Mouse (Mus musculus) heart, embryonic 11.5 days (tissue): ENCODE data around the gene Rbbp8nl. TPM values are rescaled to one million over a fixed set of nuclear protein-coding genes. Genes with fewer than 3 reads are reported as not detected.

Source experiments
- ATAC-seq: fragments of 200-750 bp; cut with Nextera tagmentation; replicated peaks from 2 replicates; pipeline ENCODE4 v1.8.0; 2017; ENCODE audit warnings: moderate library complexity; ENCODE audit not compliant: insufficient number of reproducible peaks, low FRiP score, low TSS enrichment
- H3K27ac ChIP-seq: fragments of 300-500 bp; sonication (generic); 2 replicates; pipeline ENCODE4 v1.5.1; 2014; ENCODE audit warnings: mild to moderate bottlenecking, low read depth, low read length
- H3K27me3 ChIP-seq: fragments of 300-500 bp; sonication (generic); 2 replicates; pipeline ENCODE4 v1.6.1; 2014; ENCODE audit warnings: mild to moderate bottlenecking, low read length, mixed read lengths; ENCODE audit not compliant: control insufficient read depth, insufficient read depth
- H3K36me3 ChIP-seq: fragments of 300-500 bp; sonication (generic); 2 replicates; pipeline ENCODE4 v1.6.1; 2014; ENCODE audit warnings: mild to moderate bottlenecking, low read length, moderate library complexity, mixed read lengths; ENCODE audit not compliant: control insufficient read depth, insufficient read depth
- H3K4me1 ChIP-seq: fragments of 300-500 bp; sonication (generic); 2 replicates; pipeline ENCODE4 v1.6.1; 2014; ENCODE audit warnings: low read length; ENCODE audit not compliant: control insufficient read depth, insufficient read depth
- H3K4me2 ChIP-seq: fragments of 300-500 bp; sonication (generic); 2 replicates; pipeline ENCODE4 v1.6.1; 2014; ENCODE audit warnings: mild to moderate bottlenecking, moderate library complexity
- H3K4me3 ChIP-seq: fragments of 300-500 bp; sonication (generic); 2 replicates; pipeline ENCODE4 v1.5.1; 2014; ENCODE audit warnings: low read depth, low read length
- H3K9ac ChIP-seq: fragments of 300-500 bp; sonication (generic); 2 replicates; pipeline ENCODE4 v1.6.1; 2014; ENCODE audit warnings: mild to moderate bottlenecking, low read depth, low read length, moderate library complexity
- H3K9me3 ChIP-seq: fragments of 300-500 bp; sonication (generic); replicated peaks from 2 replicates; pipeline ENCODE4 v1.6.1; 2016; ENCODE audit warnings: low read length; ENCODE audit not compliant: control insufficient read depth
- WGBS: fragments of 180-500 bp; shearing (Covaris S2); extraction: QIAGEN DNeasy Blood & Tissue Kit; methylation state at CpG from one replicate; pipeline ENCODE4 v1.1.7; 2014; ENCODE audit not compliant: insufficient replicate concordance; 5-methylcytosine and 5-hydroxymethylcytosine counted together
- polyA plus RNA-seq: library from polyadenylated mRNA; unstranded; fragments of >200 nt; fragmentation: Nextera tagmentation; extraction: Ambion mirVana; gene quantifications from 2 replicates; pipeline ENCODE4 v1.2.1, GENCODE M21; 2014

Gene Rbbp8nl
- polyA plus RNA-seq, 1 experiment from 2014 or later = 0.10 TPM

DNA sequence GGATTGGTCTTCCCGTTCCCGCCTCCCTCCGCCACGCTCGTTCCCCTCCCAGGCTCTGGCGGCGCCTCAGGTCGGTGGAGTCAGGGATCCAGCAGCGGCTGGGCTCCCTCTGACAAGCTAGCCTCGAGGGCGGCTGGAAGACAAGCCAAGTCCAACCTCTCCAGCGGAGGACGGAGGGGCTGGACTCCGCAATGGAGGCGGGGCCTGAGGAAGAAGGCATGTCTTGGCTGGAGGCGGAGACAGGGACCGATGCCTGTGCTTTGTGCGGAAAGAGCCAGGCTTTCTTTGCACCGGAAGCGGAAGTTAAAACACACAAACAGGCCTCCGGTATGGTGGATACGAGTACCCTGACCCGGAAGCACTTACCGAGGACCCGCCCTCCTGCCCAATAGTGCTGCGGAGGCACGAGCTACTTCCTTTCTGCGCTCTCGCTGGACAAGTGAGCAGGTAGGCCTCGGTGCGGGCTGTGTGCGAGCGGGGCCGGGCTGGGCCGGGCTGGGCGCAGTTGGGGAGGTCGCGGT, 32.6 kb downstream of the Rbbp8nl start, which contains the start of gene Rps21:
Gene Rps21, plus strand, starts transcription at position 377 of the 521 bp plus-strand sequence.
- Histone ChIP-seq H3K9me3 (no peaks in the 10 kb centered on the region), H3K4me2 (peak within 1 kb of the TSS; percentile 86), H3K36me3 (peaks cover 8% of the 10 kb centered on the region), H3K4me1 (peaks cover 9% of the 10 kb centered on the region), H3K4me3 (peak within 1 kb of the TSS; percentile 96), H3K9ac (peak within 1 kb of the TSS; percentile 95), H3K27me3 (no peaks in the 10 kb centered on the region), H3K27ac (peak within 1 kb of the TSS; percentile 93)
- ATAC-seq = peak; percentile 97
- WGBS = under 1% methylated on average over 38 of the region's 38 CpGs

- peaks cover 9% of the 10 kb centered on the region for H3K4me1 ChIP-seq
- peak overlapping the region; percentile 96 for H3K4me3 ChIP-seq
- no peaks in the 10 kb centered on the region for H3K9me3 ChIP-seq
- H3K27me3 ChIP-seq = no peaks in the 10 kb centered on the region
- 23% methylated on average over 26 of the region's 26 CpGs for WGBS
- ATAC-seq = peak; percentile 48
- H3K4me2 ChIP-seq = peak overlapping the region; percentile 83
- H3K36me3 ChIP-seq = peaks cover 4% of the 10 kb centered on the region
- H3K27ac ChIP-seq = peak overlapping the region; percentile 93
- peak overlapping the region; percentile 95 for H3K9ac ChIP-seq
Measured at GRCm38 (mm10) chr2:180256296-180257000, 33.2 kb downstream of the Rbbp8nl start.

DNA sequence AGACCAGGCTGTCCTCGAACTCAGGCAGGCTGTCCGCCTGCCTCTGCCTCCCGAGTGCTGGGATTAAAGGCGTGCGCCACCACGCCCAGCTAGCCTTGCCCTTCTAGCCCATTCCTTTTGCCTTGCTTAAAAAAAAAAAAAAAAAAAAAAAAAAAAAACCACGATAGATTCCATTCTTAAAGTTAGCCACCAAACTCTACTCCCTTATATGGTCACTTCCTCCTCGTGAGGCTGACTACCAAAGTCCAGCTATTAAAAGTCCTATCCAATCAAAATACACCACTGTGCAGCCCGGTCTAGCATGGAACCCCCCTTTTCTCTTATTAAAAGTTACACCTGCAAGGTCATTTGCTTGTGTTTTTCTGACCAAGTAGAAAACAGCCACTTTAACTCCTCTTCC, 34.0 kb downstream of the Rbbp8nl start:
- no peak for ATAC-seq
- Histone ChIP-seq H3K27me3 (no peaks in the 10 kb centered on the region), H3K9me3 (no peaks in the 10 kb centered on the region), H3K27ac (no peak overlapping the region), H3K4me1 (peaks cover 9% of the 10 kb centered on the region), H3K4me3 (no peak overlapping the region), H3K36me3 (peaks cover under 1% of the 10 kb centered on the region), H3K9ac (no peak overlapping the region), H3K4me2 (peak overlapping the region; percentile 83)
- WGBS = 86% methylated on average over 9 of the region's 9 CpGs

- WGBS = 89% methylated on average over 5 of the region's 5 CpGs
- H3K36me3 ChIP-seq = no peaks in the 10 kb centered on the region; the same call in 1 of the 2 replicates
- no peak overlapping the region for H3K4me2 ChIP-seq
- no peak overlapping the region for H3K27ac ChIP-seq
- no peak overlapping the region for H3K9ac ChIP-seq
- ATAC-seq = no peak
- H3K9me3 ChIP-seq = no peaks in the 10 kb centered on the region
- H3K4me3 ChIP-seq = no peak overlapping the region
- no peaks in the 10 kb centered on the region for H3K27me3 ChIP-seq
- H3K4me1 ChIP-seq = peaks cover 9% of the 10 kb centered on the region
Measured at GRCm38 (mm10) chr2:180254436-180255209, 35.1 kb downstream of the Rbbp8nl start.

GRCm38 (mm10) chr2:180251838-180252237, 37.8 kb downstream of the Rbbp8nl start:
- WGBS = 53% methylated on average over 3 of the region's 3 CpGs
- ATAC-seq = no peak

GRCm38 (mm10) chr2:180250930-180251611, 38.6 kb downstream of the Rbbp8nl start:
- no peak overlapping the region for H3K9ac ChIP-seq
- H3K27ac ChIP-seq = no peak overlapping the region
- peak; percentile 52 for ATAC-seq
- H3K4me1 ChIP-seq = peaks cover 9% of the 10 kb centered on the region
- H3K4me3 ChIP-seq = no peak overlapping the region
- H3K4me2 ChIP-seq = no peak overlapping the region
- no peaks in the 10 kb centered on the region for H3K9me3 ChIP-seq
- WGBS = 30% methylated on average over 11 of the region's 11 CpGs
- no peaks in the 10 kb centered on the region for H3K36me3 ChIP-seq
- no peaks in the 10 kb centered on the region for H3K27me3 ChIP-seq

More at GRCm38 (mm10) chr2:180251838-180252237, 37.8 kb downstream of the Rbbp8nl start:
- Histone ChIP-seq H3K36me3 (no peaks in the 10 kb centered on the region), H3K4me2 (no peak overlapping the region), H3K4me3 (no peak overlapping the region), H3K27ac (no peak overlapping the region), H3K9me3 (no peaks in the 10 kb centered on the region), H3K4me1 (peaks cover 12% of the 10 kb centered on the region), H3K9ac (no peak overlapping the region), H3K27me3 (no peaks in the 10 kb centered on the region)

- Histone ChIP-seq H3K4me2 (no peak overlapping the region), H3K9me3 (no peaks in the 10 kb centered on the region), H3K36me3 (no peaks in the 10 kb centered on the region), H3K9ac (no peak overlapping the region), H3K27me3 (no peaks in the 10 kb centered on the region), H3K4me1 (peaks cover 7% of the 10 kb centered on the region), H3K27ac (no peak overlapping the region), H3K4me3 (no peak overlapping the region)
- ATAC-seq = no peak
- WGBS = 65% methylated on average over 9 of the region's 9 CpGs
Measured at GRCm38 (mm10) chr2:180248947-180249660, 40.6 kb downstream of the Rbbp8nl start.

DNA sequence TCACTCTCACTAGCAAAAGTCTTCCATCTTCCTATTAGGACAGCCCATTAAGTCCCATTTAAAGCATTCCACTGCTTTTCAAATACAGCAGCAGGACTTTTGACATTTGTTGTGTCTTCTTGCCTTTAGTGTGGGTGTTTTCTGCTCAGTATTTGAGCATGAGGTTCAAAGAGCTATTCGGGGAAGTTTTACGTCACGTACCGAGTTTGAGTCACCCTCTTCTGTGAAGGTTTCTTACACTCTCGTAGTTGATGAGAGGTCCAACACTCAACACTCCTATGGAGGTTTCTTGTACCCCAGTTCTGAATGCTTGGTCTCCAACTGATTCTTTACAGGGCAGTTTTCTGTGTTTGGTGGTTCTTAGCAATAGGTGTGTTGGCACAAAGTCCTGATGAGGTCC, 41.8 kb downstream of the Rbbp8nl start:
- H3K4me3 ChIP-seq = no peak overlapping the region
- H3K9ac ChIP-seq = no peak overlapping the region
- ATAC-seq = no peak
- no peak overlapping the region for H3K27ac ChIP-seq
- no peaks in the 10 kb centered on the region for H3K27me3 ChIP-seq
- peaks cover 7% of the 10 kb centered on the region for H3K4me1 ChIP-seq
- H3K36me3 ChIP-seq = no peaks in the 10 kb centered on the region
- H3K9me3 ChIP-seq = no peaks in the 10 kb centered on the region
- no peak overlapping the region for H3K4me2 ChIP-seq
- WGBS = 92% methylated on average over 5 of the region's 5 CpGs
